Mouse (Mus musculus): ENCODE measurements around the gene Cryzl1. TPM values are rescaled to one million over a fixed set of nuclear protein-coding genes. Genes with fewer than 3 reads are reported as not detected.

Cryzl1 gene
- 20.2 and 23.8 TPM in 2 replicates for total RNA-seq (2012; rRNA removed)
- polyA plus RNA-seq (2012; ENCODE audit: insufficient read depth in 1 of 2, insufficient read length in 2 of 2, low read depth in 1 of 2, low replicate concordance in 2 of 2, missing spikeins in 1 of 2): 10 to 100 TPM in 1 of 2 experiments, not detected in 1; 44.4 TPM

DNA sequence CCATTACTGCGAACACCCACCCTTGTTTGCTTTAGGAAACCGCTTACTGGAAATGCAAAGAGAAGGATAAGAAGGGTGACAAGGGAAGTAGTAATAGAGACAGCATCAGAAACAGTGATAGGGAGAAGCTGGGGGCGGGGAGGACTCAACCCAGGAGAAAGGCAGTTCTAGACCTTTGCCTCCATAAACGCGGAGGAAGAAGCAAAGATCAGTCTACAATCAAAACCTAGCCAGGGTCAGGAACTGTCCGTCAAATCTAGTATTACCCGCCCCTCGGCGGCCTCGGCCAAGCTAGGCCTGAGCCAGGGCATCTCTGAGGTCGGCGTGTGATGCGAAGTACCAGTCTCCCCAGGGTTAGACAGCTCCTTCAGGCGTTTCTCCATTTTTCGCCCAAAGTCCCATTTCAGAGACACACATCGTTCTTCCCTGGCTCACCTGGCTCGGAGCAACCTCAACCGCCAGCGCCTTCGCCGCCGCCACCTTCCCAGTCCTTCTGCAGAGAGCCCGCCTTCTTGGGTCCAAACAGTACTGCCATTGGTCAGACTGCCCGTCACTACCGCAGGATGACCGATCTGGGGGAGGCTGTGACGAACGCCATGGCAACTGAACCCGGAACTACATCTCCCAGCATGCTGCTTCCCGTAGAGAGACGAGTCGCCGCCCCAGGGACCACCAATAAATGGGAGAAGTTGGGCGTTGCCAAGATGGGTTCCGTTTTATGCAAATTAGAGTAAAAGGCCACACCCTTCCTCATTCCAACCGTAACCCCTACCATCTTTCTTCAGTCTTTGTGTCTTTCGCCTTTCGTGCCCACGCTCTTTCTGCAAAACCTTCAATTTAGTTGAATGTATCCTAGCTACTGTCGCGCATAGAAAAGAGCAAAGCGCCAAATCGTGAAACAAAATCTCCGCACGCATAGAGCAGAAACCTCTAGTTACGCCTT is at the start of gene Cryzl1:
Gene Cryzl1 (minus strand): TSS at position 853 of the 943 bp plus-strand sequence.
- H3K27me3 ChIP-seq (ENCODE audit: control insufficient read depth in 1 of 2, insufficient read depth in 2 of 2, low read length in 2 of 2): peaks cover 7 to 9% of the 10 kb centered on the region in 2 experiments
- peaks cover 0 to 14% of the 10 kb centered on the region in 2 experiments; a peak in 3 of 4 replicates for H3K4me1 ChIP-seq (ENCODE audit: control insufficient read depth in 1 of 2, insufficient read depth in 2 of 2, low read length in 2 of 2)
- peaks cover 0 to 14% of the 10 kb centered on the region in 2 experiments; a peak in 2 of 4 replicates for H3K36me3 ChIP-seq (ENCODE audit: control insufficient read depth in 1 of 2, insufficient read depth in 2 of 2, low read length in 2 of 2)
- peak within 1 kb of the TSS; percentile 79 for H3K9ac ChIP-seq (ENCODE audit: control insufficient read depth, low read depth, low read length, poor library complexity, severe bottlenecking)
- peak within 1 kb of the TSS; percentile 91 to 93 for H3K4me3 ChIP-seq (ENCODE audit: control insufficient read depth in 1 of 2, insufficient read depth in 1 of 2, low read depth in 2 of 2, low read length in 2 of 2)
- peaks cover 26% of the 10 kb centered on the region for H3K79me2 ChIP-seq (ENCODE audit: control insufficient read depth, insufficient read depth, low read length, poor library complexity)
- no peaks in the 10 kb centered on the region for H3K9me3 ChIP-seq (replicated peaks; ENCODE audit: insufficient read depth, low read length)
- peak; percentile 99 for DNase-seq (ENCODE audit: low read depth, low spot score)
- H3K27ac ChIP-seq (ENCODE audit: control insufficient read depth, low read depth, low read length): peak within 1 kb of the TSS; percentile 90
- TF ChIP-seq CHD1 (IDR thresholded peaks at IDR 0.05; ENCODE audit: low read depth, low read length) (no peak), NELFE (IDR thresholded peaks at IDR 0.05; ENCODE audit: low read depth, low read length) (peak; percentile 40; the same call in 1 of the 2 replicates), TCF12 (IDR thresholded peaks at IDR 0.05; ENCODE audit: low read depth, low read length) (no peak; the same call in none of the 2 replicates), NRF1 (IDR thresholded peaks at IDR 0.05; ENCODE audit: insufficient read depth, low read depth, low read length, poor library complexity, severe bottlenecking) (peak; percentile 41; the same call in 1 of the 2 replicates), POLR2AphosphoS5 (IDR thresholded peaks at IDR 0.05; ENCODE audit: borderline replicate concordance, low read depth, low read length) (no peak), BHLHE40 (IDR thresholded peaks at IDR 0.05; ENCODE audit: borderline replicate concordance, low read depth, low read length) (0 out of 2 replicates have a peak, but pooled peaks have one; percentile 4), GABPA (IDR thresholded peaks at IDR 0.05; ENCODE audit: low read depth, low read length) (no peak), GATA1 (IDR thresholded peaks at IDR 0.05; ENCODE audit: low read depth, low read length) (peak; percentile 41; the same call in 1 of the 2 replicates), E2F4 (IDR thresholded peaks at IDR 0.05; ENCODE audit: borderline replicate concordance, low read depth, low read length) (peak; percentile 47; the same call in 1 of the 2 replicates), MAZ (IDR thresholded peaks at IDR 0.05; ENCODE audit: low read depth, low read length) (no peak; the same call in 1 of the 2 replicates), TBP (IDR thresholded peaks at IDR 0.05; ENCODE audit: low read depth, low read length) (peak; percentile 43), HCFC1 (IDR thresholded peaks at IDR 0.05; ENCODE audit: low read depth, low read length) (peak; percentile 97), MYB (IDR thresholded peaks at IDR 0.05; ENCODE audit: low read depth, low read length) (no peak), EP300 (IDR thresholded peaks at IDR 0.05; ENCODE audit: low read depth in 1 of 2, low read length in 2 of 2) (peak in 1 of 2 experiments; percentile 56; a peak in 2 of 4 replicates), UBTF (IDR thresholded peaks at IDR 0.05; ENCODE audit: borderline replicate concordance, insufficient read depth, low read depth, low read length) (no peak), TAL1 (IDR thresholded peaks at IDR 0.05; ENCODE audit: low read length) (no peak), ZC3H11A (IDR thresholded peaks at IDR 0.05; ENCODE audit: low read depth, low read length) (no peak), SIN3A (IDR thresholded peaks at IDR 0.05; ENCODE audit: low read length) (peak; percentile 86), MEF2A (IDR thresholded peaks at IDR 0.05; ENCODE audit: extremely low read depth, insufficient replicate concordance, low read depth, low read length, poor library complexity, severe bottlenecking) (no peak), ZNF384 (IDR thresholded peaks at IDR 0.05; ENCODE audit: low read depth, low read length) (no peak), SMC3 (IDR thresholded peaks at IDR 0.05; ENCODE audit: low read depth, low read length) (no peak), POLR2A (IDR thresholded peaks at IDR 0.05; ENCODE audit: control insufficient read depth in 1 of 2, insufficient read depth in 1 of 2, low read depth in 1 of 2, low read length in 2 of 2, poor library complexity in 1 of 2) (peak; percentile 42 to 75; a peak in 3 of 4 replicates), CTCF (IDR thresholded peaks at IDR 0.05 in 2 of 3, conservative IDR thresholded peaks at IDR 0.05 in 1 of 3; ENCODE audit: control insufficient read depth in 1 of 3, insufficient read depth in 1 of 3, low read depth in 2 of 3, low read length in 3 of 3, poor library complexity in 1 of 3, severe bottlenecking in 1 of 3) (no peak), USF1 (IDR thresholded peaks at IDR 0.05; ENCODE audit: low read depth, low read length) (no peak), POLR2AphosphoS2 (IDR thresholded peaks at IDR 0.05; ENCODE audit: low read length) (no peak; the same call in 1 of the 2 replicates), MAFK (IDR thresholded peaks at IDR 0.05; ENCODE audit: borderline replicate concordance, low read depth, low read length) (no peak), ETS1 (IDR thresholded peaks at IDR 0.05; ENCODE audit: low read depth, low read length) (peak; percentile 57), ZKSCAN1 (IDR thresholded peaks at IDR 0.05; ENCODE audit: low read depth, low read length) (no peak), CHD2 (IDR thresholded peaks at IDR 0.05; ENCODE audit: low read length) (no peak), USF2 (IDR thresholded peaks at IDR 0.05; ENCODE audit: borderline replicate concordance in 1 of 2, insufficient read depth in 1 of 2, low read depth in 1 of 2, low read length in 2 of 2) (no peak), ELF1 (IDR thresholded peaks at IDR 0.05; ENCODE audit: low read depth, low read length) (peak; percentile 93), KAT2A (conservative IDR thresholded peaks at IDR 0.05; ENCODE audit: low read depth, low read length) (peak; percentile 81), ZMIZ1 (IDR thresholded peaks at IDR 0.05; ENCODE audit: low read depth, low read length) (no peak)

Measured in MEL (cell line).